Mouse (Mus musculus) frontal cortex, postnatal 36 days (tissue): ENCODE results near the gene Ap1g2.

ENCODE experiments used
- DNase-seq, 2 experiments: peaks; one replicate each; pipeline ENCODE4 v3.0.0; 2022; ENCODE audit warnings: low spot score in 2 of 2

The Ap1g2 gene

DNA sequence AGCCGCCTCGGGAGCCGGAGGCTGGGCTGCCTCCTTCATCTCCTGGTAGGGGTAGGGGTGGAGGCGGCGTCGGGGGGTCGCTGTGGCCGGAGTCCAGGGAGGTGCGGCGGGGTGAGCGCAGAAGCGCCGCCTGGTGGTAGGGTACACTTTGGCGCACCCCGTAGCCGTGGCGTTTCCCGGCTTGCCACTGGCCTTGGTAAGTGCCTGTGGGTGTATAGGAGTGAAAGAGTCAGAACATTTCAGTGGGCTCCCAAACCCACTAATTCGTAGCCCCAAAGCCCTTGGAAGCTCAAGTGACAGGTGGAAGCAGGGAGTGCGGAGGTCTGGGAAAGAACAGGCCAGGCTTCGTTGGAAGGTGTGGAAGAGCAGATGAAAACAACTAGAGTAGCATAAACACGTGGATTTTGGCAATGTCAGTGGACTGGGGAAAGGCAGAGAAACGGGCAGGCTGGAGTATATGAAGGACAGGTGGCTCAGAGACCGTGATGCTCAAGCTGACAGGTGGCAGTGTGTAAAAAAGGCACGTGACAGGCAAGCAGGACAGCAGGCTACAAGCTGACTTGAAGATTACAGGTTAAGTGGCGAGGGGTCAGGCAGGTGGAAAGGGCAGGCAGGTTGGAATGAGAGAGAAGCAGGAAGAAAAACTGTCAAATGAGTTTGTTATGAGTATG lies 7.7 kb upstream of the Ap1g2 start:
- peak; percentile 55 to 59 for DNase-seq

DNA sequence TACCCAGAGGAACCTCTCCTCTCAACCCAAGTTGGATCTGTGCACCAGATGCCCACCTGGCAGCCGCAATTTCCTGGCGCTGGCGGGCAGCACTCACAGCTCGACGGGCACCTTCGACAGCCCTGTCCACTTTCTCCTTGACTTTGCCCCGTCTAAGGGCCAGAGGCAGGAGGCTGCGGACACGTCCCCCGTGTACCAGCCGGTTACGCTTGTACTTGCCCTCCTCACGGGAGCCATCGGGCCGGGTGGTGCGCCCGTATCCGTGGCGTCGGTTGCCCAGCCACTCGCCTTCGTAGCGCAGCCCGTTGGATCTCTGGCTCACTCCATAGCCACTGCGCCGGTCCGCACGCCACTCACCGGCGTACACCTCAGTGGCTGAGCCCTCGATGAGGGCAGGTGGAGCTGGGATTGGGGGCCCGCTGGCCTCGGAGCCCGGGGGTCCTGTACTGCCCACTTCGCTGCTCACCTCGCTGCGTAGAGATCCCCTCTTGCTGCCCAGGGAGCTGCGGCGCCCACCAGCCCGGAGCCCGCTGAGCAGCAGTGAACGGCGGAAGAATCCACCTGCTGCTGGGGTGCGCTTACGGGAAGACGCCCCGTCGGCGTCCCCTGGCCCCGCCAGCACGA lies 7.1 kb upstream of the Ap1g2 start:
- no peak for DNase-seq

DNA sequence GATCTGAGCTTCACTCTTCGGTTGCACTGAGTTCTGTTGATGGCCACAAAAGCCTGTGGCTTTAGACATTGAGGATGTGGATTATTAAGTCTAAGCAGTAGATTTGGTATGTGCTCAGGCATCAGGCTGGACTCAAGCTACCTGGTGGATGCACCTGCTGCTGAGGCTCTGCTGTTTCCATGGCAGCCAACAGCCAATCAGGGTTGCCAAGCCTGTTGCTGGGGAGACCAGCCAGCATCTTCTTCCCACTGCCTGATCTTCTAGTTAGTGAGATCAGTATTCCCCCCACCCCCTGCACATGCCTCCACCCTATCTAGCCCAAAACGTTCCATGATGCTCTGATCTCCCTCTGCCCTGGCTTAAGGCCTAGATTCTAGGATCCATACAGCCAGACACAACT lies 5.3 kb upstream of the Ap1g2 start:
- peak in 1 of 2 experiments; percentile 71 for DNase-seq

DNA sequence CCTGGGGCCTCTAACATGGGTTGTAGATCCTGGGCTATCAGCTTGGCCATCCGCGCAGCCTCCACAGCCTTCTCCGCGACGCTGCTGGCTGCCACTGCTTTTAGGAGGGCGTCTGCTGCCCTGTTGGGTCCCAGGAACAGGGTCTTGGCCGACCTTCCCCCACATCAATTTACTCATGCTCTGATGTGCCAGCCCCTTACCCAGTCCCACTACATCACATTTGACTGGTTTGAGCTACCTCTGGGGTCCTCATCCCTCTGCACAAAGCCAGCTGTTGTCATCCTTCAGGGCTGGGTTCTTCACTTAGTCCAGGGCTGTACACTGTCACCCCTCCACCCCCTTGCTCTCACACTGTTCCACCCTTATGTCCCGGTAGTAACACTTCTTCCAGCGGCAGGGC lies 3.7 kb upstream of the Ap1g2 start:
- DNase-seq = no peak

DNA sequence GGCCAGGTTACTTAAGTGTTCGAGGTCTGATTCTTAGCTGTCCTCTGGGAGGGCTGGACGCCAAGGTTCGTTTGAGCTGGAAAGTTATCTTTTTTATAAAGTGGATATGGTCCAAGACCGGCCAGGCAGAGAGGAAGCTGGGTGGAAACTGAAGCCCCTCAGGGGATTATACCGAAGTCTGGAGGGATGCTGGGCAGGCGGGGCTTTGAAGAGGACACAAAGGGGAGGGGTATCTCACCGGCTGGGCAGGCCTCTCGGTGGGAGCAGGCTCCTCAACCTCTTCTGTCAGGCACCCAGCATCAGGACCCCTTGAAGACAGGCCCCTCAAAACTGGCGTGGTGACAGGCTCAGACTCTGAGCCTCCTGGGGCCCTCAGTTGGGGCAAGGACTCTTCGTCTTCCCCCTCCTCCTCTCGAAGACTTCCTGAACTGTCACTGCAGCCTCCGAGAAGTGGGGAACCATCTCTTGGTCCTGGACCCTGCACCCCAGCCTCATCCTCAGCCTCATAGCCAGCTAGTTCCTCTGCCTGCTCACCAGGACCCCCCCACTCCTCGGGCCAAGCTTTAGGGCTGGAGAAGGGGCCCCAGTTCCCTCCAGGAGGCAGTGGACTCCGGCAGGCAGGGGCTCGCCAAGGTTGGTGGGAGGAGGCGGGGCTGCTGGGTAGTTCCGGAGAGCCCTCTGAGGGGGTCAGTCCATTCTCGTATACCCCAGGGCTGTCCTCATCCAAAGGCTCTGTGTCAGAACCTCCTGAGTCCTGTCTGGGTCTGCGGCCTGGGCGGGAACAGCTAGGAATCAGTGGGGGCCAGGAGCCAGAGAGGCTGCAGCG lies 2.9 kb upstream of the Ap1g2 start:
- DNase-seq = no peak

DNA sequence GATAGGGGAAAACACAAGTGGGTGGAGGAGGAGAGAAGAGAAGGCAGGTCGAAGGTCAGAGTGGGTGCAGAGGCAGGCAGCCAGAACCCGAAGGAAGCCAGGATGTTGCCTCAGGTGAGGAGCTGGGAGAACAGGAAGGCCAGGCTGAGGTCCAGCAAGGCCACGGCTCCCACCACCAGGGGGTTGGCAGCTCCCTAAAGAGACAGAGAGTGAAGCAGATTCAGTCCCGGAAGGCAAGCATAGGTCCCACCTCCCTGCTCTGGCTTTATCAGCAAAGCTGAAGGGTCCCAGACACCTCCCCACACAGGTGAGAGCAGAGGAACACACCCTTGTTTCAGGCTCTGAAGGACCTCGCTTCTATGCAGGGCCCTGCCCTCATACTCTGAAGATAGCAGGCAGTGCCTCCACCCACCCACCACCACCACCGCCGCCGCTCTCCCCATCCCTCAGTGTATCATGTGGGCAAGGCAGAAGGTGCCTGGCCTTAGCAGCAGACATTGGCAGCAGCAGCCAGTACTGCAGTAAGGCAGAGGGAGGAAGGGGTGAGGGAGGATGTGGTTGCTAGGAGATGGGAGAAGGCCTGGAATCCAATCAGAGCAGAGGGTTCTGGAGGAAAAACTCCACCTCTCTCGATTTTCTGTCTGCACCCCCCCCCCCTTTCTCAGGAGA lies 1.9 kb upstream of the Ap1g2 start:
- peak; percentile 79 to 85 for DNase-seq

DNA sequence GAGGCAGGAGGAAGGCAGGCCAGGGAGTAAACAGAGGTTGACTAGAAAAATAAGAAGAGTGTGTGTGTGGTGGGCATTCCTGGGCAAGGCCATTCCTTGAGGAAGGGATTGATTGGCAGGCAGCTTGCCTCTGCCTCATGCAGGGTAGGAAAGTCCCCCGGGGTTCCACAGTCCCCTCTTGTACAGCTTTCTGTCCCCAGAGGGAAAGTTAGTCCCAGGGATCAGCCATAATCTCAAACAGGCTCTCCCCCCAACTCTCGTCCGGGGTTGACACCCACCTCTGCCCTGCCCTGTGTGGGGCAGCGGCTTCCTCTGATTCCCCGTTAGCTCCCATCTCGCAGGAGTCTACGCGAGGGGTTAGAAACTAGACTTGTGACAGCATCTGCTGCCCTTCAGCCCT lies 597 bp upstream of the Ap1g2 start:
- no peak for DNase-seq

DNA sequence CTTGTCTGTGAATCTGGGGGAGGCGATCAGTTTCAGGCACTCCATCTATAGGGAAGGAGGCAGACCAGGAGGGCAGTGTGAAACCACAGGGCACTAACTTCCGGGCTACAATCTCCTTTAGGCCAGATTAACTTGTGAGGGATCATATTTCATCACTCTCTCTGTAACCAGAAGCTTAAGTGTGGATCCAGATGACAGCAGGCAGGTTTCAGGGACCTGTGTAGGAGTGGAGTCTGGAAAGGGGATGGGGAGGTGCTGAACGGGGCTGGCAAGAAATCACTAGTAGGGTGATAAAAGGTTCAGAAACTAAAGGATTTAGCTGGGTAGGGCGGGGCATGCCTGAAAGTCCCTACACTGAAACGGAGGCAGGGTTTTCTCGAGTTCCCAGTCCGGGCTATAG lies 1.0 kb downstream of the Ap1g2 start:
- DNase-seq = no peak

DNA sequence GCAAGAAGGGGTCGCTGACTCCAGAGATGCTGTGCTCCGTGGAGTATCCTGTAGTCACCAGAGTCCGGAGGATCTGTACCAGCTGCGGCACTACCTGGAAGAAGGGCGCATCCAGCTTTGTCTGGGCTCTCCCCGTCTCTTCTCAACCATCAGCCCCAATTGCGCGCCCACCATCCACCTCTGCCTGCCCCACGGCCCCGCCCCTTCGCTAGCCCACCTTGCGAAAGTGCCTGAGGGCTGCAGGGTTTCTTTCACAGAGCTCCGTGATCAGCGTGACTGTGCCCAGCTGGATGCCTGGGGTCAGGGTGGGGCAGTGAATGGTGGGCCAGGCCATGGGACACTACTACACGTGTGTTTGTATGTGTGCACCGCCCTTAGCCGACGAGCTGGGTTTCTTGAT lies 2.0 kb downstream of the Ap1g2 start:
- no peak for DNase-seq

DNA sequence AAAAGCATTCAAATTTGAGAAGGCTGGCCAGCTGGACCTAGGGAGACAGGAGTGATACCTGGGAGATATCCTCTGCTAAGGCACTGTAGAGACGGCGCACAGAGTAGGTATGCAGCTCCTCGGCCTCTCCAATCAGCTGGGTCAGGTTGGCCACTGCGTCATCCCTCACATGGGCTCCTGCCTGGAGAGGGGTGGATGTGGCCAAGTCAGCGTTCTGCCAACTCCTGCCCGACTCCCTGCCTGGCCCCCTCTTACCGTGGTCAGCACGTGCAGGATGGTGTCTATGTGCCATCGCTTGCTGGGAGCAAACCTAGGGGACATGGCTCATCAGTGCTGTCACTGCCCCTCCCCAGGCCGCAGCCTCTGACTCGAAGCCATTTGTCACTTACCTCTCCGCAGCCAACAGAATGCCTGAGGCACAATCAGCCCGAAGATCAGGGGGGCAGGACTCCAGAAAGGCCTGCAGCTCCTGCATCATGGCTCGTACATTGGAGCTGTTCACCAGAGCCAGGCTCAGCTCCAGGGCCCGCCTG lies 4.1 kb downstream of the Ap1g2 start:
- no peak for DNase-seq

DNA sequence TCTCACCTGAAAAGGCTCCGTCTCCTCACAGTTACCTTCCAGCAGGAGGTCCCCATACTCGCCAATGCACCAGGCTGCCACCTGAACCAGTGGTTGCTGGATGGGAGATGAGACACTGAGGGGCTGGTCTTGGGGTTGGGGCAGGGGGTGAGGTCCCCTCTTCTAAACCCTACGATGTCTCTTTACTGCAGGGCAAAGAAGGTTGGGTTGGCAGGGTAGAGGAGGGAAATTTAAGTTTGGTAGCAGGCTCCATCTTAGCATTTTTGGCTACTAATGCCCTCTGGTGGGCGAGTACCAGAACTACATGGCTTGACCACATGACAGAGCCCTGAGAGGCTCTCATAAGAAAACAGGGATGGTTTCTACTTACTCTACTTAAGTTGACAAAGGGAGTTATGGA lies 4.8 kb downstream of the Ap1g2 start:
- peak in 1 of 2 experiments; percentile 76 for DNase-seq

DNA sequence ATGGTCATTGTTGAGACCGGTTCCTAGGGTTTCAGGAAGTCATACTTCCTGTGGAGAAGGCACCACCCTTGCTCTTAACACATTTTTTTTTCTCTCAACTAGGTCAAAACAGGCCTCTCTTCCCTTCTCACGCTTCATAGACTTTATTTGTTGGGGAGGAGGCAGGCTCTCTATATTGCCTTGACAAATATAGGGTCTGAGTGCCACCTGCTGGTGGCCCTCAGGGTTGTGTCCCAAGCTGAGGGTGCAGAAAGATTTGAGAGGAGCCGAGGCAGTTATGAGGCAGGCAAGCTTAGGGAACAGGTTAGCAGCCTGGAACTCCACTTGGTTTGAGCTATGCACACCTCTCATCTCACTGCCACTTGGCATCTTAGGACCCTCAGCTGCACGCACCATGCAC lies 8.3 kb downstream of the Ap1g2 start:
- DNase-seq = no peak

DNA sequence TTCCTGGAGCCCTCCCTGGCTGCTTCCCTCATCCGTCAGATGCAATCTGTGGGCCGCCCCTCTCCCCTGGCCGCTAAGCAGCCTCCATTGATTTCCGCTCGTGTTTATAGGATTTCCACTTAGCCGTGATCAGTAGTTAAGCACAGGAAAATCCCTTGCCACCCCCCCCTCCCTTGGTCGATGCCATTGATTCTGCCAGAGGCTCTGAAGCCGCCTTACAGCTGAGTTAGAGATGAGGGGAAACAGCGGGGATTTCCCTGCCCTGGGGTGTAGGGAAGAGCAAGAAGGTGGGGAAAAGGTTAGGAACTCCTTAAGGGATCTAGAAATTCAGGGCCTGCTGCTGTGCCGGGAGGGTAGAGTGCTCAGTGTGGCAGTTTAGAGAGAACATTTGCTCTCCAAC lies 8.7 kb downstream of the Ap1g2 start:
- no peak for DNase-seq

DNA sequence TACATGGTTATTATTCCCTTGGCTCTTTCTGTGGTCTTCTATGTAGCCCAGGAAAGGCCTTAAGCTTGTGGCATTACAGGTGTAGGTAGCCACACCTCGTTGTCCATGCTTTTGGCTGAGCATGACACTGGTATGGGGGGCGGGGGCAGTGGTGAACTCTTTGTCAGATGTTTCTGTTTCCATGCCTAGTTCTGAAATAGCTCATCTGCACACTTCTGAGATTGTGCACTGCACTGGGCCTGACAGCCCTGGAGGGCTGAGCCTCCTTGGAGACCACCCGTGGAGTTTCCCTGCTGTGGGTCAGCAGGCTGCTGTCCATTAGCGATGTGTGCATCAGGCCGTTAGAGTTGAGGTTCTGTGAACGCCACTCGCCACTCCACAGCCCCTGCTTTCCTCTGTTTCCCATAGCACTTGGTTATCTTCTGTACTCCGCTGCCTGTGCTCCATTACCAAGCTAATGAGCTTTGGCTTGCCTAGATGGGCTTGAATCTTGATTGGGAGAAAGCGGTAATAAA lies 9.8 kb downstream of the Ap1g2 start:
- DNase-seq = no peak

DNA sequence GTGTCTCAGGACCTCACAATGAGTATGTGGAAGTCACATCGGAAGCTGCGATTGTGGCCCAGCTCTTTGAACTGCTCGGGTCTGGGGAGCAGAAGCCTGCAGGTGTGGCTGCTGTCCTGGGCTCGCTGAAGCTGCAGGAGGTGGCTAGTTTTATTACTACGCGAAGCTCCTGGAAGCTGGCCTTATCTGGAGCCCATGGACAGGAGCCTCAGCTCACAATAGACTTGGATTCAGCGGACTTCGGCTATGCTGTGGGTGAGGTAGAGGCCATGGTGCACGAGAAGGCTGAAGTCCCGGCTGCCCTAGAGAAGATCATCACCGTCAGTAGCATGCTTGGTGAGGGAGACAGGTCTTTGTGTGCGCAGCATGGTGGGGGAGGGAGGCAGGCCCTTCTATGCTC lies 10.7 kb downstream of the Ap1g2 start:
- DNase-seq = no peak

DNA sequence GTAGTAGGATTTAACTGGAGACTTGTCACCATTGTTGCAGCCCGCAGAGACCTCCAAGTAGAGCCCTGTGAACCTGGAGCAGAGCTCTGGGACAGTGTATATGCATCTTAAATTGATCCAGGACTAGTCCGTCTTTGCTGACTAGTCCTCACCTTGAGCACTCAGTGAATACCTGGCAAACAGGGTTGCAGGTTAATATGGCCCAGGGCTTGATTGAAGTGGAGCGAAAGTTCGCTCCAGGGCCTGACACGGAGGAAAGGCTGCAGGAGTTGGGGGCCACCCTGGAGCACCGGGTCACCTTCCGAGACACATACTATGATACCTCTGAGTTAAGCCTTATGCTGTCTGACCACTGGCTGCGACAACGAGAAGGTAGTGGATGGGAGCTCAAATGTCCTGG lies 11.1 kb downstream of the Ap1g2 start:
- DNase-seq = no peak

DNA sequence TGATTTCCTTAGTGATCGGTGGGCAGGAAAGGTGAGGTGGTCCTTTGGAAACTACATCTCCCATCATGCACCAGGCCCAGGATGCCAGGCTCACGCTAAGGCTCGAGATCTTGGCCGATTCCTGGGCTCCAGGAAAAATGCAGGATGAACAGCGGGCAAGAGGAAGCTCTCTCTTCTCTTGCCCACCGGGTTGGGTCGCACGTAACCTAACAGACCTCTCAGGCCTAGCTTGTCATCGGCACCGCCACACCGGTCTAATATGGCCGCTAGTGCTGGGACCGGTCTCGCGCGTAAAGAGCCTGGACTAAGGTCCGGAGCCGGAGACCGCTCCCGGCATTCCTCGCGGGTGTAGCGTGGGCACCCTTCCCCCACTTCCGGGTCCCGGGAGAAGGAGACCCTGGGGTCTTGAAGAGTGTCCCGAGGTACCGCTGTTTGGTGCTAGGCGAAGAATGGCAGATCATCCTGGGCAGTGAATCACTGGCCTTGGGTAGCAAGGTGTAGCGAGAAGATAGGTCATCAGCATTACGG lies 11.6 kb downstream of the Ap1g2 start, which contains the start of gene Thtpa:
Gene Thtpa, plus strand, starts transcription at position 81 of the 528 bp plus-strand sequence.
- peak; percentile 86 for DNase-seq

DNA sequence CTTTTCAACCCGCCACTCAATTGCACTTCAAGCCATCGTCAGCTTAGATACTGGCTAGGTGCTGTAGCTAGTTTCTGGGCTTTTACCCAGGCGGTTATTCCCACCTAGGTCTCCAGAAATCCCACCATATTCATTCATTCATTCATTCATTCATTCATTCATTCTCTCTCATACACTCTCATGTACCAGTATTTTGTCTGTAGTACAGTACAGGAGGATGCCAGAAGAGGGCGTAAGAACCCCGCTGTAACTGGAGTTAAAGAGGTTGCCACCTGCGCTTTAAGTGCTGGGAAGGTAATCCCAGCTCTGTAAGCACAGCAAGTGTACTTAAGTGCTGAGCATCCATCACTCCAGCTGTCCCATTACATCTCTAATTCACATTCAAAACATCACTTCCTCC lies 12.5 kb downstream of the Ap1g2 start:
- DNase-seq = no peak

DNA sequence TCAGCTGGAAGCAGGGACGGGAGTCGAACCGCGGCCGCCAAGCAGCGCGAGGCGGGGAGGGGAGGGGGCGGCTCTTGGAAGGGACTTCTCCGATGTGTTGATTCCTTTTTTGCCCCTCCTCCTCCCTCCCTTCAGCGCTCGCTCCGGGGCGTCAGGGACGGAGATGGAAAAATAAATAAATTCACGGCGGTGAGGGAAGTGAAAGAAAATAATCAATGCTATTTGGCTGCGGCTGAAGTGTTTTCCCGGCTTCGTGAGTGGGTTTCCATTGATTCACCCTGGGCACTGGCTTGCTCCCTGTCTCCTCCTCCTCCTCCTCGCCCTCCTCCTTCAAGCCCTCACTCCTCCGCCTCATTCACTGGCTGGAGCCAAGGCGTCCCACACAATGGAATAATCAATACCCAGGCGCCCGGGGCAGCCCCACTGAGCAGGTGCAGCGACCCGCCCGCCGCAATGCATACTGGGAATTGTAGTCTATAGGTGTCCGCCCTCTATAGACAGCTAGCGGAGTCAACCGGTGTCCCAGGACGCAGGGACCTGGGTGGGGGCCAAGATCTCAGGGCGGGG lies 14.3 kb downstream of the Ap1g2 start, which contains the start of gene Zfhx2:
Gene Zfhx2, minus strand, starts transcription at position 314 of the 567 bp plus-strand sequence.
- DNase-seq = peak; percentile 95 to 96

DNA sequence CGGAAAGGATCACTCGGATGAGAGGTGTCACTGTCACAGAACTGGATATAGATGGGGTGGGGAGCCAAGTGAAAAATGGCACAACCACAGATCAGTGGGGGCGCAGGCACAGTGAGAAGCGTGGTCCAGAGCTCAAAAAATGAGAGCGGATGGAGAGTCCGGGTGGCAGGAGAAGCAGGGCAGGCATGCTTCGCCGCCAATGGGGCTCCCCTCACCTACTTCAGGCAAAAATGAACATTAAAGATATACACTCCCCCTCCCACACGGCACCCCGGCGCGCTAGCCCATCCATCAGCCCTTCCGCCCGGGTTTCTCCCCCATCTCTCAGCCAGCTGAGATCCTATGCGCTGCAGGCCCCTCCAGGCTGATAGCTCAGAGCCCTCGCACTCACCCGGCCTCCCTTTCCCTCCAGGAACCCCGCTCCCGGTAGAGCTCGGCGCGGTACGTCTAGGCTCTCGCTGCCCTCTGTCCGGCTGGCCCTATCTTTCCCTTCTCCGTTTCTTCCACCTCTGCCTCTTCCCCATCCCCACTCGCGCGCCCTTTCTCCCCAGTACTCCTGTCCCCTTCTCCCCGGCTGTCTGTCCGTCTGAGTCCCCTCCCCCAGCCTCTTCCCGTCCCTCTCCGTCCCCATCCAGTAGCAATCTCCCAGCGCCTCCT lies 15.1 kb downstream of the Ap1g2 start:
- peak in 1 of 2 experiments; percentile 48 for DNase-seq
